Mouse (Mus musculus) CD4-positive, CD25-positive, alpha-beta regulatory T cell, adult 4 months (primary cell): ENCODE measurements around the gene Srcin1. TPM values are rescaled to one million over a fixed set of nuclear protein-coding genes. Genes with fewer than 3 reads are reported as not detected.
A peak's percentile ranks its signal among the peaks of the same experiment; 100 is the strongest.

Experiments used
- ATAC-seq: one replicate; pipeline ENCODE4 v1.8.0; 2017
- polyA plus RNA-seq, 2 experiments: library from polyadenylated mRNA; unstranded; fragments of 100-300 nt; shearing (Covaris generic); gene quantifications; one replicate each; pipeline ENCODE4 v1.2.1; 2017

Gene Srcin1
- polyA plus RNA-seq, 2 experiments from 2014 or later, result not detected

DNA sequence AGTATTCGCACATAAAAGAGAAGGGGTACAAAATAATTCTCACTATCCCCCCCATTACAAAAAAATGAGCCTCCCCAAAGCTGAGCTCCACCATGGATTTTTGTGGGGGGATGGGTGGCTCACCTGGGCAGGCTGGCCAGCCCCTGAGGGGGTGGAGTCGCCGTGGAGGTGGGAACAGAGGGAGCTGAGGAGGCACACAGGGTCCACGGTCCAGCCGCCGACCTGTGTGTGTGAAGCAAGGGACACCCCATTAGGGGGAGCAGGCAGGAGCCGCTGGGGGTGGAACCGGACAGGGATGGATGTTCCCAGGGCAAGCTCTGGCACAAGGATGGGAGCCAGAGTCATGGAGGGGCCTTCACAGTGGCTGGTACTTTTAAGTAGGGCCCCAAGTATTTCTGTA, 27.2 kb downstream of the Srcin1 start:
- no peak for ATAC-seq

DNA sequence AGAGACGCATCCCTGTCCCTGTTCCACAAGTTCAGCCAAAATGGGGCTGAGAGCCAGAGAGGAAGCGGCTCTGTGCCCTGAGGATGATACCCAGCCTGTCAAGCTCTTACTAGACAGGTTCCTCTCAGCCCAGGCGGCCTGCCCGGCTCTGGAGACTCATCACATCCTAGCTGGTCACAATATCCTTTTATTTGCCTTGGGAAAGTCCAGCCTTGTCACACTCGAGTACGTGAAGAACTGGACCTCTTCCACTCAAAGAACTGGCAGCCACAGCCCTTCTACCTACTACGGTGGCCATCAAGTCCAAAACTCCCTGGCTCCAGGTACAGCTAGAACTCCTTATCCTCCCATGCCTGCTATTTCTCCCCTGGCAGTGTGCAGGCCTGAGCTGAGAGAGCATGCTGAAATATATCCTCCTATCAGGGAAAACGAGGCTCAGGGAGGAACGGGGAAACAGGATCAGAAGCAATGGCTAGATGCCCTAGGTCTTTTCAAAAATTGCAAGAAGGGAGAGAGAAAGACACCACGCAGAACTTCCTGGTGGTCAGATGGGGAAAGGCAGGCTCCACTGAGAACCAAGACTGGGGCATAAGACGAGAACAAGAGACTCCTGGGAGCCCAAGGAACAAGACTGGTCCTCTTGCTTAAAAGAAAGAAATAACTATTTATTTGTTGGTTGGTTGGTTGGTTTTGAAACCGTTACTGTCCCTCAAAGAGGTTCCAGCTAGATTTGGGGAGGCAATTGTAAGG, 27.9 kb downstream of the Srcin1 start:
- no peak for ATAC-seq

DNA sequence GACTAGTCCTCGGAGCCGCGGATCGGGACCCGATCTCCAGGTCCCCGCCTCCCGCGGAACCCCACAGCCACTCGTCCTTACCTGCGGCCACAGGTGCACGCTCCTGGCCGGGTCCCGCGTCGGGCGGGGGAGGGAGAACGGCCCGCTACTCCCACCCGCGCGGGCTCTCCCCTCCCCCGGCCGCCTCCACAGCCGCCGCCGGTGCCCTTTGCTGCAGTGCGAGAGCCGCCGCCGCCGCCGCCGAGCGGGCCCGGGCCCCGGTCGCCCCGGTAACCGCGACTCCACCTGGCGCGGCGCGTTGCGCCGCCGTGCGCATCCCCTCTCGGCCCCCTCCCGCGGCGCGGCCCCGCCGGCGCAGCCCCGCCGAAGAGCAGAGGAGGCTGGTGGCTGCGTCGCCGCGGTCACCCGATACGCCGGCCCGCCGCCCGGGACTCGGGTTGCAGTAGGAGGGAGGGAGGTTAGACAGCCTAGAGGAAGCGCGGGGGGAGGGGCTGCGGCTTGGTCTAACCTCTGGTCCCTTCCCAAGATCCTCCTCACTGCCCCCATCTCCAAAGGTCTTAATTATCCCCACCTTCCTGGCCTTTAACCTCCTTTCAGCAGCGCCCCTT, 29.1 kb downstream of the Srcin1 start:
- peak; percentile 32 for ATAC-seq

DNA sequence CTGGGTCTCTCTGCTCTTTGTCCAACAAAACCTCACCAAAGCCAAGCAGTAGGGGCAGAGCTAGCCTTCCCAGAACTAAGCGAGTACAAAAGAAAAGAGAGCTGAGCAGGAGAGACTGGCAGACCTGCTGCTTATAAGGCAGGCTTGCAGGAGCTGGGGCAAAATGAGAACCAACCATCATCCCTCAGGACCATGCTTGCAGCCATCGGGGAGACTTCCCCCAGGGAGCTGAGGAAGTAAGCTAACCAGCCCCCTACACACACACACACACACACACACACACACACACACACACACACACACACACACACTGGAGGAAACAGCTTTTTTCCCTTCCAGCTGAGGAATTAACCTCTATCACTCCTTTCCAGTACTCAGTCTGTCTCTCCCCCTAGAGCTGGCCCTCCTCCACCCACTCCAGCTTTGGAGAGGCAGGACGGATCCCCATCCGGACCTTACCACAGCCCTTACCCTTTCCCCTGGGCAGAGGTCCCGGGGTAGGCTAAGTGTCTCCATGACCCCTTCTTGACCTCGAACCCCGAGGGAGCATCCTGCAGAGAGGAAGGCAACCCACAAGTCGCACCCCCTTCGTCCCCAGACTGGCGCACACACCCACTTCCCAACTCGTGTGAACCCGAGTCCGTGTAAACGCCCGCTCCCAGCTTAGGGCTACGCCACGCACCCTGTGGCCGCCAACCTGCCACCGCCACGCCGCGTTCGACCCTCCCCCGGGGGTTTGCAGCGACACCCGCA, 30.0 kb downstream of the Srcin1 start:
- ATAC-seq, result no peak

DNA sequence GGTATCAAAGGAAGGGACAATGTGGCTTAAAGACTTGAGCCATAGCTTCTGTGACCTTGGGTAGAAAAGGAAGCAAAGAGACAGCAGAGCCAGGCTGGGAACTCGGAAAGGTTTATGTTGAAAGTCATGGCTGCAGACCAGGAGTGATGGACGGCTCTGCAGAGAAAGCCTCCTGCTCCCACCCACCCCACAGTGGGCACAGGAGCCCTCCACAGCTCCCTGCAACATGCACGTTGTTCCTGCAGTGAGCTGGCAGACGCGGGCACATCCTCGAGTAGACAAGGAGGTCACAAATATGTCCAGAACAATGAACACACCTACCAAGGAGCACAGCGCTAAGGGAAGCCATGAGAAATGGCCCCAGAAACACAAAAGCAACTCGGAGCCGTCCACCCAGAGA, 32.1 kb downstream of the Srcin1 start:
- ATAC-seq, result no peak

DNA sequence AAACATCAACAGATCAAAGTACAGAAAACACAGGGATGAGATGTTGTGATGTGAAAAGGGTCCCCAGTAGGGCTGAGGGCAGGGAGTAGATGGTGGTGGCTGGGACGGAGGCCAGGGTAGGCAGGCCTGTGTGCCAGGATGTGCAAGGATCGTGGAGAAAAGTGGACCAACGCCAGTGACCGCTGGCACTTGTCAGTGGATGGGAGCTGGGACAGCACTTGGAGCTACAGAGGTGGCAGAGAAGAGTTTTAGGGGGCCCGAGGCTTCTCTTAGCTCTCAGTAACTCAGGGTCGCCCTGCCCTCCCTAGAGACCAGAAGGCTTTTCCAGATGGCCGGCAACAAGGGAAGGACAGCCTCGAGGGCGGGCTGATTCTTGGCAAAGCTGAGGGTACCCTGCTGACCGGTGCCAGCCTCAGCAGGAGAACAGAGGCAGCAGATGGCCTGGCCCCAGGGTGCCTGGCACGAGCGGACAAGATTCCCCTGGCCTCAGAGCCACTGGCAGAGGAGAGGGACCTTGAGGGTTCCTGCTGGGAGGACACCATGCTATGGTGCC, 32.7 kb downstream of the Srcin1 start:
- ATAC-seq, result no peak

DNA sequence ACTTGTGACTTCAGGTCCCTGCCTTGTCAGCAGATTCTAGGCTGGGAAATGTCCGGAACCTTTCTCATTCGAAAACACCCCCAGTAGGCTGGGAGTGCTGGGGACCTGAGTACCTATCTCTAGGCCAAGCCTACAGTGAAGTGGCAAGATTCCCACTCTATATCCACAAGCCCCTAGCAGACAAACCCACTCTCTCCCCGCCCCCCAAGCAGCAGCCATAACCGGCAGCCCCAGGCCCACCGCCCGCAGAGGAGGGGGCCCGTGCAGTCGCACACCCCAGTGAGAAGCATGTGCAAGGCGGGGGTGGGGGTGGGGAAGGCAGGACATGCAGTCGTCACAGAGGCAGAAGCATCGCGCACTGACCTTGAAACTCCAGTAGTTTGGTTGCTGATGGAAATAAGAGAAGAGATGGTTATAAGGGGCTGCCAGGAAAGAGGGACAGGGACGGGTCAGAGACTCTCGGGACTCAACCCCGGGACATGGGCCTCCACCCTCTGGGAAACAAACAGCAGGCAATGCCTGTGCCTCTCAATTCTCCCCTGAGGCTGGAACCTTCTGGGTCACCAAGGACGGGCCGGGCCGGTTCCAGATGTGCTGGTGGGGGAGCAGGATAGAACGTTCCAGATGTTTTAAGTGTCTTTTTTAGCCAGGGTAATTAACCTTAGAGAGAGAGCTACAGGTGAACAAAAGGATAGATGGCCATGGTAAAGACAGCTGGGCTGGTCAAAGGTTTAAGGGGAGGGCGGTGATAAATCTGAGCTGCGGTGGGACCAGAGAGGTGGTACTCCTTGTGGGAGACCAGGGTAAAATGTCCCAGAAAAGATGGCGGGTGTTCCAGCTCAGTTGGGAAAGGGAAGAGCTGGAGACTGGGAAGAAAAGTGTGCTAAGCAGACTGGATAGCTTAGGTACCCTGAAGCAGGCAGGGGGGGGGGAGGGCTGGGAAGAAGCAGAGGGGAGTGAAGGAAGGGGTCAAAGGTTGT, 33.5 kb downstream of the Srcin1 start:
- ATAC-seq, result no peak

DNA sequence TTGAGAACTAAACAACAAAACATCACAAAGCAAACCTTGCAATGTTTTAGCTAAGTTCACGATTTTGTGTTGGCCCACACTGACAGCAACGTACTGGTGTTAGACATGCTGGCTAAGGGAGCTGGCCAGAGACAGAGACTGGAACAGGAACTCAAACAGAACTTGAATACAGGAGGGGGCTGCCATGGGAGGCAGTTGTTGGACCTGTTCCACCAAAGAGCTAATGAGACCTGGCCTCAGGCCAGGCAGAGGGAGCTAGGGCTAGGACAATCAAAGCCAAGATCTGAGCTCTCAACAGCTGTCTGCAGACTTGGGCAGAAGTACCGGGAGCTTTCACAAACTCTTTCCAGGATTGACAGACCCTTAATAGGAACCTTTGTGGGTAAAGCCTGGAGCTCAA, 35.4 kb downstream of the Srcin1 start:
- no peak for ATAC-seq

DNA sequence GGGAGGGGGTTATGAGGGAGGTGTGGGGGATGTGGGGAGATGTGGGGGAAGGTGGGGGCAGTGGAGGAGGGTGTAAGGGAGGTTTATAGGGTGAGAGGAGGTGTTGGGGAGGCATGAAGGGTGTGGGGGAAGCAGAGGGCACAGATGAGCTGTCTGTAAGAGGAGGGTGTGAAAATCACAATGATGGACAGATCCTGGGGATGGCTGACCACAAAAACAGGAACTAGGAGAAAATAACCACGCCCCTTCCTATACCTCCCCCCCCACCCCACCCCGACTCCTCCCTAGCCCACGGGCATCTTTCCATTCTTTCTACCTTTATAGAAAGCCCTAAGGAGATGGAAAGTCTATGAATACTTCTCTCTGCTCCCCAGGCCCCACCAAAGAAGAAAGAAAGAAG, 35.9 kb downstream of the Srcin1 start:
- no peak for ATAC-seq

DNA sequence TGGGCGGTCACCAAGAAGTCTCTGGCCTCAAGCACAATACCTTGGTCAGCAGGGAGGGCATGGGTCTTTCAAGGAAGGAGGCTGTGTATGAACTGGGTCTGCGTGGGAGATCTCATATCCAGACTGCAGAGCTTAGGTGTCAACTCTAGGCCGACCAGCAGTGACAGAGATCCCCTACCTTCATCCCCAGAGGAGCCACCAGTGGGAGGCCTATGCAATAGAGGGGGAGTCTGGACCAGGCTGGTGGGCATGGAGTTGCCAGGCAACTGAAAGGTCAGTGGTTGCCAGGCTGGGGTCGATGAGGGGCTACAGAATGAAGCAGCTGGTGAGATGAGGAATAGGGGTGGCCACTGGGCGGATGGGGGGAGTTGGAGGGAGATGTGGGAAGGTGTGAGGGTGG, 36.4 kb downstream of the Srcin1 start:
- no peak for ATAC-seq

DNA sequence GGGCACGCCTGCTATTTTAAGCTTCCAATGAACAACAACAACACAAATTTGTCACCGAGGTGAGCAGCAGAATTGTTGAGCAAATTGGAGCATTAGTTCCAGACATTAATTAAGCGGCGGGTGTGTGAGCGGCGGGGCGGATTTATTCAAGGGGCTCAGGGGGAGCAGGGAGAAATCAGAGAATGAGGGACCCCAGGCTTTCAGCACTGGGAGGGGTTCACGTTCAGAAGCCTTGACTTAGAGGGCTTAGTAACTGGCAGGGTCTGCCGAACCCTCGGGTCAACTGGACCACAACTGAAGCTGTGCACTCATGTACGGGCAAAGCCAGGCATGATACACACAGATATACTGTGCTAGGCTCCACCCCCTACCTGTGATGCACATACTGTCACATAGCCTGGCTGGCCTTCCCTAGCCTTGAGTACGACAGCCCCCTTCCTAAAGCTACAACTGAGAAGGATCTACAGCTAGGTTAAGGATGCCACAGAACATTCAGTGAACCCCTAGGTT, 38.4 kb downstream of the Srcin1 start:
- ATAC-seq, result no peak

DNA sequence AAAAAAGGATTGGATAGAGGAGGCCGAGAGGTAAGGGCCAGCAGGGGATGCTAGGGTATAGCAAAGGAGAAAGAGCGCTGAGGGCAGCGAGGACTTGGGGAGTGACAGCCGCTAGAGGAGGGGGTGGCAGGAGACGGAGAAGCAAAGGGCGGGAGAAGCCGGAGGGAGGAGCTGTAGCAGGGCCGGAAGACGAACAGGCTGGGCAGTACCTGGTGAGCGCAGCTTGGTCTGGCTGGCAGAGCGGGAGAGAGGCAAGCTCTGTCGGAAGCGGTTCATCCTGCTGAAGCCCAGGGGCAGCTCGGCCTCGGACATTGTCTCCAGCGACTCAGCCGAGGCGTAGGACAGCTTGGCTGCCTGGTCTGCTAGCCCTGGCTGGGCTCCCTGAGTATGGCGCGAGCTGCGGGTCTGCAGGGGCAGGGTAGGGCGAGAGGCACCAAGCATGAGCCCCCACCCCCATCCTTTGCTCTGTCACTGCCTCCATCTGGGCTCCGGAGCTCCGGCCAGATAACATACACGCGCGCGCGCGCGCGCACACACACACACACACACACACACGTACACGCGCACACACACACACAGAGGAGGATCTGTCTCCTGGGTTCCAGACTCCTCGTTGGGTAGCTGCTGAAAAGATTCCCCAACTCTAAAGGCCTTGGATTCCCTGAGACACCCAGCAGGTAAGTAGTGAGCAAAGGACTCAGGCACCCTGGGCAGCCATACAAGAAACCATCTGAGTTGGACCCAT, 39.0 kb downstream of the Srcin1 start:
- ATAC-seq, result peak; percentile 31

DNA sequence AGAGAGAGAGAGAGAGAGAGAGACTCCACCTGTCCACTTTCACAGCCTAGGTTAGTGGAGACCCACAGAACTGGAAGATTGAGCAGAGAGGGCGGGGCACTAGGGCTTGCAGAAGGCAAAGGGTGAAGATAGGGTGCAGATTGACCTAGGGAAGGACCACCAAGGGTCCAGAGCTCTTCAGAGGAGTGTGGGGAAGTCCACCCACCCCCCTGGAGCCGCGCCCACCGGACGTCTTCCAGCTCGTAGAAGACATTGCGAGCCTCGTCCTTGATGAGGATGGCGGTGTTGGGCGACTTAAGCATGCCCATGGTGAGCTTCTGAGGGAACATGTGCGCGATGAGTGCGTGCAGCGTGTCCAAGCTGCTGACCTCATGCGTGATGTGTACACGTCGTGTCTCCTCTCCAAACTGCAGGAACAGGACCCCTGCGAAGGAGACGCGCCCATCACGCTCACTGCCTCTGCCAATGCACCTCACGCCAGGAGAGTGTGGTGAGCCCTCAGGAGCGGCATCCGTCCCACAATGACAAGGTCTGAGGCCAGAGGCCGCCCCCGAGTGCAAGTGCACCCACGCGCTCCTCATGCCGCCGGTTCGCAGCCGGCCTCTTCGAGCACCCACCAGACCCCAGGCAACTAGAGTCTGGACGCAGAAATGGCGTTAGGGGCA, 39.8 kb downstream of the Srcin1 start:
- ATAC-seq, result no peak

DNA sequence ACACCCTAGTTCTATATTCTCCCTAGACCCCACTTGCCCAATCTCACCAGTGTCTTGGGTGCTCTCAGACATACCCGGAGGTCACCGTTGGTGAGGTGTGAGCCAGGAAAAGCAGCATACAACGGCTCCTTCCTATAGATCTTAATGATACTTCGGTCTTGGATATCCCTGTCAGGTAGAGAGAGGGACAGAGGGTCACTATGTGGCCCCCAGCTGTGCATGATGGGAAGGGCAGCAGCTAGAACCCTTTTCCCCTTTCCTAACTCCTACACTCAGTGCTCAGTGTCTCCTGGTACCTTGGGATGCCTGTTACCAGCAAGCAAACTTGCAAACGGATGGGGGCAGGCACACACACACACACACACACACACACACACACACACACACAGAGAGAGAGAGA, 40.3 kb downstream of the Srcin1 start:
- no peak for ATAC-seq

DNA sequence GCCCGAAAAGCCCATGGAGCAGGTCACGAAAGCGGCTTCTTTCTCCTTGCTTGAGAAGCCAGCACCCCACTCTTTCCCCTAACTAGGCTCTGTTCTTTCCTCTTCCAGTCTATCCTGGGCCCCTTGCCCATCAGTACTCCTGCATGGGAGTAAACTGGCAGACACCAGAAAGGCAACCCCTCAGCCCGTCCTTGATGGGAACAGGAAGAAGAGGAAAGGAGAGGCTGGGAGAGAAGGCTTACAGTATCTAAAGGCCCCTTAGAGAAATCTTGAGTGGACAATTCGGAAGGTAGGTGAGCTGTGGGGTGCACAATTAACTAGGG, 40.7 kb downstream of the Srcin1 start:
- ATAC-seq, result no peak

DNA sequence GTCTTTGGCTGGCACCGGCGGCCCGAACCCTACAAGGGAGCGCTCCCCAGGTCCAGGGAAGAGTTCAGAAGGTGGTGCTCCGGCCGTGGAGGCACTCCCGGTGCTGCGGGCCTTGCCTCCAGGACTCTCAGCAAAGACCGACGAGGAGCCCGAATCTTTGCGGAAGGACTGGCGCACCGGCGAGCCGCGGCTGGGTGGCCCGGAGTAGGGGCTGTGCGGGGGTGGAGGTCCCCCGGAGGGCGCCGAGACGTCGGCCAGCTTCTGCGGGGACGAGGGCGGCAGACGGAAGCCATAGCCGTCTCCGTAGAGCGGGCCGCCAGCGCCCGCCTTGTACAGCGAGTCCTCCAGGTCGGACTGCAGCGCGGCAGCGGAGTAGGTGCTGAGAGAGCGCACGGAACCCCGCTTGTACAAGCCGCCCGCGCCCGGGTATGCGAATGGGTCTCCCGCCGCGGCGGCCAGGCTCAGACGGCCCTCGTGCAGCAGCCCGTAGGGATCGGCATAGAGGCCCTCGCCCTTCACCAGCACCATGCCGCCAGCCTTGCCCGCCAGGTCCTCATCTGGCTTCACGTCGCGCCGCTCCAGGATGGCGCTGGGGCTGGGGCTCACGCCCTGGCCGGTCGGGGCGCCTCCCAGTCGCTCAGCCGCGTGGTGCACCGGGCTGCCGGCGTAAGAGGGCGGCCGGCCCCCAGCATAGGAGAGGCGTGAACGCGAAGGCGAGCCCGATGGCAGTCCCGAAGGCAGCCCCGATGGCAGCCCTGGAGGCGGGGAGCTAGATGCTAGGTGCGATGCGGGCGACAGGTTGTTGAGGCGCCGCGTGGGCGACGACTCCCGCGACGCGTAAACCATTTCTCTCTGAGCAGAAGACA, 41.3 kb downstream of the Srcin1 start:
- no peak for ATAC-seq

DNA sequence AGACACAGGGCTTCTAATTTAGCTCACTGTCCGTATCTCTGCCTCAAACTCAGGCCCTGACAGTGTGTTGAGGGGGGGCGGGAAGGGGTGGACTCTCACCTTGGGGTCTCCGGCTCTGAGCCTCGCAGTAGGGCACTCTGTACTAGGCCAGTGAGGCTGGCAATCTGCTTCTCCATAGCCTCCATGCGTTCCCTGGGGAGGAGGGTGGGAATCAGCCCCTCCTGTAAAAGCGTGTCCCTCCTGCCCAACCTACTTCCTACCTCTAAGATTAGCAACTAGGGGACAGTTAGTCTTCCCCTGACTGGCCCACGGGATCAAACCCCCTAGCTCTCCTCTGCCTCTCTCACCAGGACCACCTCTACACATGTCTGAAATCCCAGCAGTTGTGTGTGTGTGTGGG, 42.3 kb downstream of the Srcin1 start:
- no peak for ATAC-seq

DNA sequence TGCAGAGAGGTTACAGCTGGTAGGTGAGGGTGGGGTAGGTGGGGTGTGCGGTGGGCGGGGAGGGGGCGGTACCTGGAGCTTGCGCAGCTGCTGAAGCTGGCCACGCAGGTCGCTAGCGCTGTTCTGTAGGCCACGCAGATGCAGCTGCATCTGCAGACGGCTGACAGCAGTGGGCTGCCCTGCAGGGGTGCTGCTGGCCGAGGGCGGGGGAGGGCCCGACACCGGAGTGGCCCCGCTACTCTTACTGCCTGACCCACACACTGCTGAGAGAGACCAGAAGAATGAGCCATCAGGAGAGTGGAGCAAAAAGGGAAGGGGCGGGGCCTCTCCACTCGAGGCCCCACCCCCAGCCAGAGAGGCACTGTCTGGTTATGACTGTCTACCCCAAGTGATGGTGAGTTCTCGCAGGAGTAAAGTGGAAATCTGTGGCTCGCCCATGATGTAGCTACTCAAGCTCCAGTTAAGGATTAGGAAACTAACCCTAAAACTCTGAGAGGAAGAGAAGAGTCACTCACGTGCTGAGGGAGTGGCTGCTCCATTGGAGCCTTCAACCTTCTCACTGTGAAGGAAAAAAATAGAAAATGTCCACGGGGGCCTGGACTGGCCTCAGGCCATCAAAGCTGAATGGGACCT, 42.9 kb downstream of the Srcin1 start:
- ATAC-seq, result peak; percentile 69

DNA sequence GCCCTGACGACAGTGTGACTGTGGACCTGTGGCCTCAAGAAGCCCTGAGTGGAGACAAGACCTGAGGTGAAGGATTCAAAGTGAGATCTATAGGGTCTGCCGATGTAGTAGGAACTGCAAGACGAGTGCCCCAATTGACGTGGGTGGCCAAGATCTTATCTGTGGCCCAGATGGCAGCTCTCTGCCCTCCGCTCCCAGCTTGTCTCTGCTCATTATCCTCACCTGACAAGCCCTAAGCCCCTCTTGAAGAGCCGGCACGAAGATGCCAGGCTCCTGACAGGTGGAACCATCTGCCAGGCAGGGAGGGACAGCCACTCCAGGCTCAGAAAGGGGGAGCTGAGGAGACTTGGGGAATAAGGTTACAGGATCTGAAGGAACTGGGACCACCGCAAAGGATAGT, 43.6 kb downstream of the Srcin1 start:
- no peak for ATAC-seq
